Comparison of ENCODE assay signal across 20 mouse cellular contexts in the genomic region with DNA sequence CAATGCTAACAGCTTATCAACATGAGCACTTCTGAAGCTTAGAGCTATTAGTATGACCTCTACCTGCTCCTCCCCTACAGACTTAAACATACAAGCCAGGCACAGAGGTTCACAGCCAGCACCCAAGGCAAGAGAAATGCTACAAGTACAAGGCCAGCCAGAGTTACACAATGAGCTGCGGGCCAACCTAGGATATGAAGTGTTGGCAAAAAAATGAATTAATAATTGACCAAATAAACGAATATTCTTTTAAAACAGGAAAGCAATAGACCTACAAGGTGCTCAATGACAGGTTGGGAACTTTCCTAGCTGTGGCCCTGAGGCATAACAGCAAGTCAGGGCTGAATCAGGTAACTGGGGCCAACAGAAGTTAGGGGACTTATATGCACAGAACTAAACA.
"Had no signal": no experiment of that assay in that cellular context is flagged by ENCODE, and none has a peak within 500 bp of the region (broad histone marks: within the 10 kb centered on the region; RNA-seq: fewer than 3 reads in every experiment).

No protein-coding gene starts in this region.

- DNase-seq: layer of hippocampus, adult 9-11 months; liver; liver, postnatal 0 days; lung, embryonic 14.5 days; right cerebral cortex, adult 18-20 months; right cerebral cortex, postnatal 14 days; spleen, adult 18-20 months; thymus, postnatal 25 days had no signal

- H3K27me3 ChIP-seq: midbrain, embryonic 12.5 days; midbrain, embryonic 15.5 days; neural tube, embryonic 12.5 days; neural tube, embryonic 15.5 days; stomach, embryonic 15.5 days had no signal

- H3K4me2 ChIP-seq: limb, embryonic 13.5 days; lung, embryonic 14.5 days; midbrain, embryonic 12.5 days; midbrain, embryonic 15.5 days; neural tube, embryonic 12.5 days; neural tube, embryonic 15.5 days; stomach, embryonic 15.5 days had no signal

- H3K4me1 ChIP-seq: midbrain, embryonic 15.5 days; neural tube, embryonic 12.5 days had no signal

- ATAC-seq: intestine, embryonic 16.5 days; liver, postnatal 0 days; lung, postnatal 0 days; midbrain, embryonic 15.5 days had no signal

- H3K27ac ChIP-seq: layer of hippocampus, adult 2 months; limb, embryonic 10.5 days; limb, embryonic 13.5 days; liver, embryonic 14.5 days; macrophage; midbrain, embryonic 12.5 days; midbrain, embryonic 15.5 days; neural tube, embryonic 12.5 days; neural tube, embryonic 15.5 days; stomach, embryonic 15.5 days had no signal

- H3K36me3 ChIP-seq: limb, embryonic 13.5 days; midbrain, embryonic 12.5 days; midbrain, embryonic 15.5 days; neural tube, embryonic 12.5 days; neural tube, embryonic 15.5 days; stomach, embryonic 15.5 days had no signal

- H3K9ac ChIP-seq: limb, embryonic 13.5 days; liver, embryonic 14.5 days; liver, postnatal 0 days; lung, embryonic 14.5 days; midbrain, embryonic 12.5 days; midbrain, embryonic 15.5 days; neural tube, embryonic 12.5 days; neural tube, embryonic 15.5 days; stomach, embryonic 15.5 days had no signal

- H3K9me3 ChIP-seq: limb, embryonic 10.5 days; limb, embryonic 13.5 days; midbrain, embryonic 12.5 days; midbrain, embryonic 15.5 days; neural tube, embryonic 12.5 days; neural tube, embryonic 15.5 days; stomach, embryonic 15.5 days had no signal

- H3K4me3 ChIP-seq: layer of hippocampus, adult 2 months; limb, embryonic 10.5 days; limb, embryonic 13.5 days; midbrain, embryonic 12.5 days; midbrain, embryonic 15.5 days; neural tube, embryonic 12.5 days; neural tube, embryonic 15.5 days; stomach, embryonic 15.5 days had no signal
